Mouse (Mus musculus) embryonic fibroblast, embryonic 13.5 days (primary cell): ENCODE results near the gene Alpl. TPM values are rescaled to one million over a fixed set of nuclear protein-coding genes. Genes with fewer than 3 reads are reported as not detected.

Experiments
- H3K27ac ChIP-seq: 2 replicates; pipeline ENCODE4 v1.5.1; 2012; ENCODE audit warnings: low read length, control low read depth, inconsistent platforms; ENCODE audit not compliant: insufficient read depth
- H3K4me1 ChIP-seq: 2 replicates; pipeline ENCODE4 v1.6.1; 2011; ENCODE audit warnings: low read length; ENCODE audit not compliant: control insufficient read depth, insufficient read depth
- H3K4me3 ChIP-seq: 2 replicates; pipeline ENCODE4 v1.5.1; 2011; ENCODE audit warnings: mild to moderate bottlenecking, control low read depth, low read length; ENCODE audit not compliant: insufficient read depth
- CTCF ChIP-seq: IDR thresholded peaks from 2 replicates; pipeline ENCODE4 v1.5.1; 2011; ENCODE audit warnings: mild to moderate bottlenecking, control low read depth, low read length, moderate library complexity, borderline replicate concordance; ENCODE audit not compliant: insufficient read depth
- POLR2A ChIP-seq: IDR thresholded peaks from 2 replicates; pipeline ENCODE4 v1.6.1; 2011; ENCODE audit warnings: low read depth, mild to moderate bottlenecking, control low read depth, low read length, moderate library complexity
- polyA plus RNA-seq: library from polyadenylated mRNA; stranded (reverse); fragments of >200 nt; gene quantifications from 2 replicates; pipeline ENCODE4 v1.2.4, GENCODE M21; 2011; ENCODE audit warnings: low read depth; ENCODE audit not compliant: missing spikeins, insufficient read length

Alpl gene
- polyA plus RNA-seq, 1 experiment = 0.68 TPM

GRCm38 (mm10) chr4:137695300-137695699 is 100.9 kb downstream of the Alpl start:
- H3K4me1 ChIP-seq = no peaks in the 10 kb centered on the region
- TF ChIP-seq CTCF (no peak), POLR2A (no peak)
- H3K4me3 ChIP-seq = no peak overlapping the region
- no peak overlapping the region for H3K27ac ChIP-seq

GRCm38 (mm10) chr4:137692107-137692902 is 103.9 kb downstream of the Alpl start:
- no peak for TF ChIP-seq POLR2A
- TF ChIP-seq CTCF = no peak

More at GRCm38 (mm10) chr4:137692107-137692902, 103.9 kb downstream of the Alpl start:
- H3K27ac ChIP-seq = no peak overlapping the region
- no peak overlapping the region for H3K4me3 ChIP-seq
- H3K4me1 ChIP-seq = no peaks in the 10 kb centered on the region

Other genes starting within 250 kb of the Alpl start
- not detected in 2 replicates for gene Ldlrad2, start 221.8 kb downstream of the Alpl start, polyA plus RNA-seq
- gene Usp48, start 202.6 kb downstream of the Alpl start, polyA plus RNA-seq = 88.4 and 109 TPM in 2 replicates
- gene Rap1gap, start 131.7 kb downstream of the Alpl start, polyA plus RNA-seq = 6.8 and 6.9 TPM in 2 replicates
- 65.4 and 94.5 TPM in 2 replicates for gene Ece1, start 65.9 kb upstream of the Alpl start, polyA plus RNA-seq
- gene Eif4g3, start 196.6 kb upstream of the Alpl start, polyA plus RNA-seq = 83.4 and 92.1 TPM in 2 replicates